Mouse (Mus musculus): ENCODE results near the gene Prex1. TPM values are rescaled to one million over a fixed set of nuclear protein-coding genes. Genes with fewer than 3 reads are reported as not detected.

Gene Prex1
- total and polyA plus RNA-seq, 3 experiments: 5.5 to 19.5 (median 18.5) TPM

GRCm38 (mm10) chr2:166678959-166679759, 34.5 kb downstream of the Prex1 start:
- Histone ChIP-seq H3K36me3 (replicated peaks in 1 of 2; ENCODE audit: control insufficient read depth in 1 of 2, insufficient read depth in 1 of 2, low read length in 1 of 2) (peaks cover 0 to 14% of the 10 kb centered on the region in 2 experiments), H3K27ac (ENCODE audit: insufficient read depth, low read depth) (no peak overlapping the region), H3K4me1 (ENCODE audit: control insufficient read depth in 1 of 2, insufficient read depth in 2 of 2) (peaks cover 8 to 52% of the 10 kb centered on the region in 2 experiments), H3K27me3 (replicated peaks) (no peaks in the 10 kb centered on the region), H3K79me2 (replicated peaks; ENCODE audit: control insufficient read depth, extremely low read depth, insufficient read depth, poor library complexity, severe bottlenecking) (no peaks in the 10 kb centered on the region), H3K9ac (ENCODE audit: insufficient read depth, low read depth) (no peak overlapping the region), H3K9me3 (replicated peaks; ENCODE audit: low read length) (no peaks in the 10 kb centered on the region), H3K4me2 (ENCODE audit: insufficient read depth, low read depth, poor library complexity, severe bottlenecking) (no peak overlapping the region), H3K4me3 (replicated peaks in 1 of 3; ENCODE audit: low read depth in 2 of 3, low read length in 2 of 3, poor library complexity in 1 of 3) (no peak overlapping the region)
- DNase-seq (ENCODE audit: extremely low read depth): no peak
- TF ChIP-seq EP300 (IDR thresholded peaks at IDR 0.05; ENCODE audit: low read length): no peak
- no peak for TF ChIP-seq PAX5 (IDR thresholded peaks at IDR 0.05; ENCODE audit: low read length)
- TF ChIP-seq CHD1 (IDR thresholded peaks at IDR 0.05; ENCODE audit: low read depth, low read length): no peak
- no peak for TF ChIP-seq ETS1 (conservative IDR thresholded peaks at IDR 0.05; ENCODE audit: low read depth, low read length)
- TF ChIP-seq CHD2 (IDR thresholded peaks at IDR 0.05; ENCODE audit: low read length): no peak
- TF ChIP-seq JUN (IDR thresholded peaks at IDR 0.05; ENCODE audit: insufficient read depth, low read depth, low read length): no peak
- no peak for TF ChIP-seq RAD21 (IDR thresholded peaks at IDR 0.05; ENCODE audit: low read depth, low read length)
- TF ChIP-seq RCOR1 (conservative IDR thresholded peaks at IDR 0.05; ENCODE audit: low read depth, low read length): no peak
- TF ChIP-seq USF2 (conservative IDR thresholded peaks at IDR 0.05; ENCODE audit: low read depth, low read length): no peak
- TF ChIP-seq KAT2A (IDR thresholded peaks at IDR 0.05; ENCODE audit: insufficient replicate concordance, low read length): no peak
- in situ Hi-C loops (cut with MboI; ENCODE audit: low pct_ligation_motif_present, low pct_unique_long_range_greater_than_20kb, low sequenced_read_pairs): no loop called here
- dilution Hi-C loops (cut with MboI; ENCODE audit: extremely low pct_ligation_motif_present, extremely low pct_unique_long_range_greater_than_20kb, low sequenced_read_pairs): no loop called here

DNA sequence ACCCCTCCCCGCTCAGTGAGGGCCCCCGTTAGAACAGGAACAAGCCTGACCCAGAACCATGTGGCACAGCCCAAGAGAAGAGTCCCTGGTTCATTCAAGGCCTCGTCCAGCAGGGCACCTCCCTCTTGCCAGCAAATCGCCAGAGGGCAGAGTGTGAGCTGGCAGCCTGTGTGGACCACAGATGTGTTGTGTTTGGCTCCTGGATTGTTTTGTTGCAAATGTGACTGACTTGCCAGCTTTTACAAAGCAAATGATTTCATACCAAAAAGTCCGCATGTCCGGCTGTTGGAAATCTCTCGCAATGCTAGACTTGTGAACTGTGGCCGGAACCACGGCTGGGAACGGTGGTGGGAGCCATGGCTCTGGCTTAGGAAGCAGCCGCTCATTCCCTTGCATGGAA, 36.7 kb downstream of the Prex1 start:
- H3K4me1 ChIP-seq (ENCODE audit: control insufficient read depth in 1 of 2, insufficient read depth in 2 of 2): peaks cover 8 to 52% of the 10 kb centered on the region in 2 experiments
- dilution Hi-C loops (cut with MboI; ENCODE audit: extremely low pct_ligation_motif_present, extremely low pct_unique_long_range_greater_than_20kb, low sequenced_read_pairs): no loop called here

More for the DNA sequence above, 36.7 kb downstream of the Prex1 start:
- no peak overlapping the region for H3K27ac ChIP-seq (ENCODE audit: insufficient read depth, low read depth)
- H3K4me3 ChIP-seq (replicated peaks in 1 of 3; ENCODE audit: low read depth in 2 of 3, low read length in 2 of 3, poor library complexity in 1 of 3): no peak overlapping the region
- peaks cover 3 to 27% of the 10 kb centered on the region in 2 experiments for H3K36me3 ChIP-seq (replicated peaks in 1 of 2; ENCODE audit: control insufficient read depth in 1 of 2, insufficient read depth in 1 of 2, low read length in 1 of 2)
- no peaks in the 10 kb centered on the region for H3K9me3 ChIP-seq (replicated peaks; ENCODE audit: low read length)
- in situ Hi-C loops (cut with MboI; ENCODE audit: low pct_ligation_motif_present, low pct_unique_long_range_greater_than_20kb, low sequenced_read_pairs): no loop called here
- TF ChIP-seq UBTF (IDR thresholded peaks at IDR 0.05; ENCODE audit: low read depth, low read length) (no peak), CTCF (conservative IDR thresholded peaks at IDR 0.05 in 1 of 2, IDR thresholded peaks at IDR 0.05 in 1 of 2; ENCODE audit: low read depth in 2 of 2, low read length in 2 of 2) (no peak), BHLHE40 (IDR thresholded peaks at IDR 0.05; ENCODE audit: low read depth, low read length) (no peak), GABPA (IDR thresholded peaks at IDR 0.05; ENCODE audit: insufficient replicate concordance, low read depth, low read length) (no peak), POLR2A (IDR thresholded peaks at IDR 0.05; ENCODE audit: low read depth, low read length) (no peak), CHD2 (IDR thresholded peaks at IDR 0.05; ENCODE audit: low read length) (no peak), E2F4 (IDR thresholded peaks at IDR 0.05; ENCODE audit: insufficient replicate concordance, low read depth, low read length) (no peak), JUN (IDR thresholded peaks at IDR 0.05; ENCODE audit: insufficient read depth, low read depth, low read length) (no peak), SMC3 (IDR thresholded peaks at IDR 0.05; ENCODE audit: low read depth, low read length) (no peak), KAT2A (IDR thresholded peaks at IDR 0.05; ENCODE audit: insufficient replicate concordance, low read length) (no peak), ZKSCAN1 (IDR thresholded peaks at IDR 0.05; ENCODE audit: borderline replicate concordance, low read depth, low read length) (no peak), PAX5 (IDR thresholded peaks at IDR 0.05; ENCODE audit: low read length) (no peak), EP300 (IDR thresholded peaks at IDR 0.05; ENCODE audit: low read length) (no peak), TBP (conservative IDR thresholded peaks at IDR 0.05; ENCODE audit: low read depth, low read length) (no peak), JUND (conservative IDR thresholded peaks at IDR 0.05; ENCODE audit: low read depth, low read length) (no peak), USF1 (IDR thresholded peaks at IDR 0.05; ENCODE audit: low read depth, low read length) (no peak), CHD1 (IDR thresholded peaks at IDR 0.05; ENCODE audit: low read depth, low read length) (no peak), NELFE (IDR thresholded peaks at IDR 0.05; ENCODE audit: low read depth, low read length) (no peak), MAFK (IDR thresholded peaks at IDR 0.05; ENCODE audit: insufficient replicate concordance, low read length) (no peak)
- no peak overlapping the region for H3K9ac ChIP-seq (ENCODE audit: insufficient read depth, low read depth)
- no peak overlapping the region for H3K4me2 ChIP-seq (ENCODE audit: insufficient read depth, low read depth, poor library complexity, severe bottlenecking)
- no peaks in the 10 kb centered on the region for H3K27me3 ChIP-seq (replicated peaks)
- DNase-seq (ENCODE audit: extremely low read depth): no peak
- H3K79me2 ChIP-seq (replicated peaks; ENCODE audit: control insufficient read depth, extremely low read depth, insufficient read depth, poor library complexity, severe bottlenecking): no peaks in the 10 kb centered on the region
